Mouse (Mus musculus) limb, embryonic 15.5 days (tissue): ENCODE measurements at regions not wholly inside any gene's neighbourhood (a gene's known extent, or its start where the extent isn't known, plus 50 kb on each side); places are given as distances from the start of the nearest gene placed in this dataset.

Source experiments
- ATAC-seq: fragments of 200-750 bp; cut with Nextera tagmentation; 2 replicates; pipeline ENCODE4 v1.8.0; 2017; ENCODE audit warnings: low read depth, moderate TSS enrichment; ENCODE audit not compliant: insufficient number of reproducible peaks, low FRiP score, low TSS enrichment
- H3K27ac ChIP-seq: fragments of 300-500 bp; sonication (generic); 2 replicates; pipeline ENCODE4 v1.5.1; 2015; ENCODE audit warnings: moderate library complexity, mild to moderate bottlenecking, inconsistent platforms
- H3K27me3 ChIP-seq: fragments of 300-500 bp; sonication (generic); 2 replicates; pipeline ENCODE4 v1.6.1; 2015; ENCODE audit warnings: inconsistent platforms
- H3K36me3 ChIP-seq: fragments of 300-500 bp; sonication (generic); 2 replicates; pipeline ENCODE4 v1.6.1; 2015; ENCODE audit warnings: inconsistent platforms
- H3K4me1 ChIP-seq: fragments of 300-500 bp; sonication (generic); 2 replicates; pipeline ENCODE4 v1.6.1; 2015; ENCODE audit warnings: inconsistent platforms
- H3K4me2 ChIP-seq: fragments of 300-500 bp; sonication (generic); 2 replicates; pipeline ENCODE4 v1.6.1; 2015; ENCODE audit warnings: mild to moderate bottlenecking, inconsistent platforms
- H3K4me3 ChIP-seq: fragments of 300-500 bp; sonication (generic); 2 replicates; pipeline ENCODE4 v1.5.1; 2015; ENCODE audit warnings: mild to moderate bottlenecking, inconsistent platforms
- H3K9ac ChIP-seq: fragments of 300-500 bp; sonication (generic); 2 replicates; pipeline ENCODE4 v1.6.1; 2015; ENCODE audit warnings: inconsistent platforms
- H3K9me3 ChIP-seq: fragments of 300-500 bp; sonication (generic); 2 replicates; pipeline ENCODE4 v1.6.1; 2016; ENCODE audit warnings: inconsistent platforms
- WGBS: fragments of 180-500 bp; shearing (Covaris S2); methylation state at CpG from one replicate; pipeline ENCODE4 v1.1.7; 2015; 5-methylcytosine and 5-hydroxymethylcytosine counted together

DNA sequence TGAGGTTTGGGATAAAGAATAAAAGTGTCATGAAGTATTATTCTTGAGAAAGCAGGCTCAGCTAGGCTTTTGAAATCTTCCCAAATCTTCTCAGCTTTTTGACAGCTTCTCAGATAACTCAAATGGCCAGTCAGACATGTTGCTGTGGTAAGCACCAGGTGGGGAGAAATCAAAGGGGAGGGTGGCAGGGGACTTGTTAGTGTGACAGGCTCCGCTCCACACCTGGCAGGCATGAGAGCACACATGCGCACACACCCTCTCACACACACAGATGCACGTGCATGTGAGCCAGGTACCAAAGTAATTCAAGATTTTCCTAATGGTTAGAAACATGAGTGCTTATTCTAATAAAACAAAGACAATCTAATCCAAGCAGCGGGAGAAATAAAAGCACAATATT, 236.1 kb downstream of the 1700129C05Rik start:
- Histone ChIP-seq H3K36me3 (no peaks in the 10 kb centered on the region), H3K27me3 (no peaks in the 10 kb centered on the region), H3K9ac (no peak overlapping the region), H3K27ac (no peak overlapping the region), H3K9me3 (no peaks in the 10 kb centered on the region), H3K4me3 (no peak overlapping the region), H3K4me2 (no peak overlapping the region), H3K4me1 (no peaks in the 10 kb centered on the region; the same call in 1 of the 2 replicates)
- 38% methylated on average over 4 of the region's 4 CpGs for WGBS
- ATAC-seq: no peak

GRCm38 (mm10) chr14:58868176-58868949, 274.3 kb downstream of the 1700129C05Rik start:
- Histone ChIP-seq H3K4me2 (peak overlapping the region; percentile 4; the same call in 1 of the 2 replicates), H3K27me3 (no peaks in the 10 kb centered on the region), H3K4me1 (peaks cover 21% of the 10 kb centered on the region), H3K9me3 (no peaks in the 10 kb centered on the region), H3K4me3 (no peak overlapping the region), H3K9ac (no peak overlapping the region), H3K36me3 (no peaks in the 10 kb centered on the region), H3K27ac (peak overlapping the region; percentile 43; the same call in 1 of the 2 replicates)
- WGBS: 36% methylated on average over 14 of the region's 14 CpGs
- no peak for ATAC-seq

GRCm38 (mm10) chr14:58867396-58868107, 275.1 kb downstream of the 1700129C05Rik start:
- 19% methylated on average over 13 of the region's 13 CpGs for WGBS
- ATAC-seq: no peak
- H3K4me2 ChIP-seq: peak overlapping the region; percentile 4; the same call in 1 of the 2 replicates

GRCm38 (mm10) chr14:58854871-58855270, 287.8 kb downstream of the 1700129C05Rik start:
- no peak overlapping the region for H3K4me3 ChIP-seq
- no peak overlapping the region for H3K9ac ChIP-seq
- no peaks in the 10 kb centered on the region for H3K4me1 ChIP-seq
- no peaks in the 10 kb centered on the region for H3K27me3 ChIP-seq
- H3K27ac ChIP-seq: no peak overlapping the region
- H3K4me2 ChIP-seq: no peak overlapping the region
- 41% methylated on average over 4 of the region's 4 CpGs for WGBS
- H3K36me3 ChIP-seq: no peaks in the 10 kb centered on the region
- ATAC-seq: no peak
- H3K9me3 ChIP-seq: no peaks in the 10 kb centered on the region

More at GRCm38 (mm10) chr14:58867396-58868107, 275.1 kb downstream of the 1700129C05Rik start:
- Histone ChIP-seq H3K4me3 (no peak overlapping the region), H3K36me3 (no peaks in the 10 kb centered on the region), H3K9ac (no peak overlapping the region), H3K4me1 (peaks cover 21% of the 10 kb centered on the region), H3K27me3 (no peaks in the 10 kb centered on the region), H3K9me3 (no peaks in the 10 kb centered on the region), H3K27ac (peak overlapping the region; percentile 43; the same call in 1 of the 2 replicates)

DNA sequence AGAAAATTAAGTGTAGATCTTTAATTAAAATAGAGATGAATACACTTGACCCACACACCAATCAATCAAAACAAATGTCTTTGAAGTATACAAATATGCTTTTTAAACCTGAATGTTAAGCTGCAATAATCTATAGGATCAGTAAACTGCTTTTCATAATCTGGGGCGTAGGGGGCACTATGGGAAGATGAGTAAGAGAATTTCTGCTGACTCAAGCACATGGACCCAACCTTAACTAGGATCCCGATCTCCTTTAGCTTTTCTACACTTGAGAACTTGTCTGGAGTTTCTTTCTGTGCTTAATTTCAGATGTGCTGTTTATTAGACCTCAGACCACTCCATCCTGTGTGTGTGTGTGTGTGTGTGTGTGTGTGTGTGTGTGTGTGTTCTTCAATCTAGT, 298.1 kb downstream of the 1700129C05Rik start:
- Histone ChIP-seq H3K4me2 (no peak overlapping the region), H3K9ac (no peak overlapping the region), H3K27me3 (no peaks in the 10 kb centered on the region), H3K4me1 (no peaks in the 10 kb centered on the region), H3K36me3 (no peaks in the 10 kb centered on the region), H3K4me3 (no peak overlapping the region), H3K9me3 (no peaks in the 10 kb centered on the region), H3K27ac (no peak overlapping the region)
- WGBS: 85% methylated on average over 2 of the region's 2 CpGs
- ATAC-seq: no peak

GRCm38 (mm10) chr14:58842196-58842886, 300.4 kb downstream of the 1700129C05Rik start:
- Histone ChIP-seq H3K4me2 (no peak overlapping the region), H3K27me3 (no peaks in the 10 kb centered on the region), H3K4me1 (no peaks in the 10 kb centered on the region), H3K27ac (no peak overlapping the region), H3K9me3 (no peaks in the 10 kb centered on the region), H3K9ac (no peak overlapping the region), H3K4me3 (no peak overlapping the region), H3K36me3 (no peaks in the 10 kb centered on the region)
- WGBS: 71% methylated on average over 1 of the region's 1 CpGs
- ATAC-seq: no peak

- Histone ChIP-seq H3K4me2 (no peak overlapping the region), H3K9ac (no peak overlapping the region), H3K27me3 (no peaks in the 10 kb centered on the region), H3K36me3 (no peaks in the 10 kb centered on the region), H3K4me3 (no peak overlapping the region), H3K27ac (no peak overlapping the region), H3K9me3 (no peaks in the 10 kb centered on the region), H3K4me1 (no peaks in the 10 kb centered on the region)
- ATAC-seq: peak; percentile 48; the same call in 1 of the 2 replicates
- 82% methylated on average over 4 of the region's 4 CpGs for WGBS
Observed at GRCm38 (mm10) chr14:58822938-58823337, 319.8 kb downstream of the 1700129C05Rik start.

- Histone ChIP-seq H3K36me3 (no peaks in the 10 kb centered on the region), H3K4me2 (no peak overlapping the region), H3K27ac (no peak overlapping the region), H3K9me3 (no peaks in the 10 kb centered on the region), H3K27me3 (no peaks in the 10 kb centered on the region), H3K9ac (no peak overlapping the region), H3K4me3 (no peak overlapping the region), H3K4me1 (no peaks in the 10 kb centered on the region)
- no peak for ATAC-seq
- WGBS: 66% methylated on average over 10 of the region's 10 CpGs
Observed at GRCm38 (mm10) chr14:58817961-58818504, 324.7 kb downstream of the 1700129C05Rik start.

DNA sequence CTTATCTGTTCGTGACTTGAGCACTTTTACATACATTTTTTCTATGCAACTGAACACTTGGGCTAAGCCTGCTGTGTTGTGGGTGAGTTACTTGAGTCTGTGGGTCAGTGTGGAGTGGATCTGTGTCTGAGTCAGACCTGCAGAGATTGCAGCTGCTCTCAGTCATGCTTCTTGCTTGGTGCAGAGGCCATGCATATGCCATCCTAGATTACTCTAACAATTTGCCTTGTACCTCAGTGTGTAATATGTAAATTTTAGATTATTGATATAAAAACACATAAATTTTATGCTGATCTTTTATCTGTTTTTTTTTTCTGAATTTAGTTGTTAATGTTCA, 326.2 kb downstream of the 1700129C05Rik start:
- H3K4me1 ChIP-seq: no peaks in the 10 kb centered on the region
- H3K27ac ChIP-seq: no peak overlapping the region
- no peak for ATAC-seq
- no peaks in the 10 kb centered on the region for H3K36me3 ChIP-seq
- no peaks in the 10 kb centered on the region for H3K9me3 ChIP-seq
- WGBS: 76% methylated on average over 1 of the region's 1 CpGs
- H3K9ac ChIP-seq: no peak overlapping the region
- no peaks in the 10 kb centered on the region for H3K27me3 ChIP-seq
- H3K4me2 ChIP-seq: no peak overlapping the region
- H3K4me3 ChIP-seq: no peak overlapping the region

- Histone ChIP-seq H3K4me2 (no peak overlapping the region), H3K9ac (no peak overlapping the region), H3K4me1 (no peaks in the 10 kb centered on the region), H3K4me3 (no peak overlapping the region), H3K36me3 (no peaks in the 10 kb centered on the region), H3K27me3 (no peaks in the 10 kb centered on the region), H3K9me3 (no peaks in the 10 kb centered on the region), H3K27ac (no peak overlapping the region)
- no peak for ATAC-seq
- 52% methylated on average over 11 of the region's 11 CpGs for WGBS
Observed at GRCm38 (mm10) chr14:58815616-58816539, 326.8 kb downstream of the 1700129C05Rik start.

- Histone ChIP-seq H3K27ac (no peak overlapping the region), H3K9me3 (no peaks in the 10 kb centered on the region), H3K4me3 (no peak overlapping the region), H3K9ac (no peak overlapping the region), H3K4me1 (no peaks in the 10 kb centered on the region), H3K4me2 (no peak overlapping the region), H3K36me3 (no peaks in the 10 kb centered on the region), H3K27me3 (no peaks in the 10 kb centered on the region)
- whole genome bisulfite sequencing: 47% methylated on average over 5 of the region's 5 CpGs
- ATAC-seq: no peak
Observed at GRCm38 (mm10) chr14:58812585-58812984, 330.1 kb downstream of the 1700129C05Rik start.
